ENCODE assay signal across 8 mouse cellular contexts in the genomic region with DNA sequence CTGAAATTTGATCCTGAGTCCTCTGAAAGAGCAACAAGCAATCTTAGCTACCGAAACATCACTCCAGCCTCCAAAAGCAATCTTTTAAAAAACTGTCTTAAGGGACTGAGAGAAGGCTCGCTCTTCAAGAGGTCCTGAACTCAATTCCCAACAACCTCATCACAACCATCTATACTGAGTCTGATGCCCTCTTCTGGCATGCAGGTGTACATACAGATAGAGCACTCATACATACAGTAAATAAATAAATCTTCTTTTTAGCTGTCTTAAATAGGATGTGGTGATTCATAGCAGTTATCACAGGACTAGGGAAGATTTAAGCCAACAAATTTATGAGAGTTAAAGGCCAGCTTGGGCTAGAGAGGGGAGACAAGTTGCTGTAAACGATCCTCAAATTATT. TPM values are rescaled to one million over a fixed set of nuclear protein-coding genes. Genes with fewer than 3 reads are reported as not detected.
DNase-seq lines count a peak whose midpoint lies in the region; ATAC-seq and TF ChIP-seq lines count a peak whose summit lies in the region.

No protein-coding gene starts in this region.

- H3K4me1 ChIP-seq in heart, embryonic 16.5 days (ENCODE audit: control insufficient read depth, insufficient read depth, low read length) = peaks cover 6% of the 10 kb centered on the region
- H3K4me1 ChIP-seq in G1E (ENCODE audit: insufficient read depth, low read depth, low read length) = peaks cover 34% of the 10 kb centered on the region
- H3K4me1 ChIP-seq in forebrain, embryonic 11.5 days (replicated peaks; ENCODE audit: control insufficient read depth, insufficient read depth, low read length) = no peaks in the 10 kb centered on the region; the same call in 1 of the 2 replicates
- H3K4me1 ChIP-seq in liver, postnatal 0 days (ENCODE audit: insufficient read depth) = peaks cover 8% of the 10 kb centered on the region; the same call in 1 of the 2 replicates

- TF ChIP-seq EP300 in liver, postnatal 0 days (IDR thresholded peaks at IDR 0.05; ENCODE audit: low read depth) = no peak

- intact Hi-C loops in heart, postnatal 36 days (cut with DNase I) = loop anchor here (2.0 to 10.0 kb wide), 4 partner anchors 27 to 211 kb away; a partner anchor contains a TSS

- H3K9me3 ChIP-seq in heart, embryonic 16.5 days (replicated peaks; ENCODE audit: control insufficient read depth, low read length) = no peaks in the 10 kb centered on the region
- no peaks in the 10 kb centered on the region for H3K9me3 ChIP-seq in G1E (replicated peaks)
- H3K9me3 ChIP-seq in forebrain, embryonic 11.5 days (ENCODE audit: control insufficient read depth, low read length) = no peaks in the 10 kb centered on the region
- no peaks in the 10 kb centered on the region for H3K9me3 ChIP-seq in liver, postnatal 0 days (ENCODE audit: low read length)

- H3K9ac ChIP-seq in heart, embryonic 16.5 days (ENCODE audit: low read length) = peak overlapping the region; percentile 87
- H3K9ac ChIP-seq in forebrain, embryonic 11.5 days (ENCODE audit: low read length) = peak overlapping the region; percentile 88
- H3K9ac ChIP-seq in liver, postnatal 0 days (replicated peaks) = peak overlapping the region; percentile 78

- DNase-seq in heart, postnatal 36 days = no peak
- DNase-seq in G1E (ENCODE audit: low spot score) = no peak
- DNase-seq in forebrain, embryonic 11.5 days (ENCODE audit: low spot score) = no peak
- no peak for DNase-seq in liver, postnatal 0 days
- DNase-seq in urinary bladder, postnatal 36 days (ENCODE audit: low spot score in 2 of 2) = no peak
- DNase-seq in cerebellum, postnatal 36 days = no peak
- no peak for DNase-seq in kidney, adult 9 months

- peak overlapping the region; percentile 89 for H3K4me2 ChIP-seq in heart, embryonic 16.5 days (ENCODE audit: low read depth, low read length)
- H3K4me2 ChIP-seq in forebrain, embryonic 11.5 days (ENCODE audit: low read depth, low read length, severe bottlenecking) = peak overlapping the region; percentile 56
- H3K4me2 ChIP-seq in liver, postnatal 0 days (ENCODE audit: low read depth, low read length) = peak overlapping the region; percentile 83

- H3K36me3 ChIP-seq in heart, embryonic 16.5 days (ENCODE audit: control insufficient read depth, insufficient read depth) = peaks cover 13% of the 10 kb centered on the region
- H3K36me3 ChIP-seq in G1E (replicated peaks) = peaks cover 45% of the 10 kb centered on the region
- H3K36me3 ChIP-seq in forebrain, embryonic 11.5 days (ENCODE audit: control insufficient read depth, insufficient read depth, low read length) = peaks cover 4% of the 10 kb centered on the region; the same call in 1 of the 2 replicates
- H3K36me3 ChIP-seq in liver, postnatal 0 days (replicated peaks; ENCODE audit: insufficient read depth, low read length) = peaks cover 7% of the 10 kb centered on the region

- H3K4me3 ChIP-seq in heart, embryonic 16.5 days (ENCODE audit: low read length) = peak overlapping the region; percentile 70
- H3K4me3 ChIP-seq in G1E (ENCODE audit: low read depth, low read length) = peak overlapping the region; percentile 100
- H3K4me3 ChIP-seq in forebrain, embryonic 11.5 days (ENCODE audit: low read depth, low read length) = peak overlapping the region; percentile 97
- peak overlapping the region; percentile 72 for H3K4me3 ChIP-seq in liver, postnatal 0 days (ENCODE audit: low read depth, low read length)

- H3K27ac ChIP-seq in heart, embryonic 16.5 days (ENCODE audit: low read length) = no peak overlapping the region; the same call in 1 of the 2 replicates
- H3K27ac ChIP-seq in forebrain, embryonic 11.5 days (ENCODE audit: low read depth, low read length) = no peak overlapping the region
- H3K27ac ChIP-seq in liver, postnatal 0 days (ENCODE audit: low read depth) = peak overlapping the region; percentile 66

- 40% methylated on average over 3 of the region's 3 CpGs for WGBS in heart, embryonic 16.5 days
- WGBS in forebrain, embryonic 11.5 days = 54% methylated on average over 3 of the region's 3 CpGs
- 44% methylated on average over 3 of the region's 3 CpGs for WGBS in liver, postnatal 0 days (ENCODE audit: insufficient replicate concordance)

- ATAC-seq in heart, embryonic 16.5 days (replicated peaks; ENCODE audit: extremely low read depth, insufficient read depth, low FRiP score) = no peak
- no peak for ATAC-seq in G1E (ENCODE audit: extremely low read depth, insufficient number of reproducible peaks, low FRiP score, poor library complexity, severe bottlenecking)
- no peak; the same call in 1 of the 2 replicates for ATAC-seq in forebrain, embryonic 11.5 days (replicated peaks; ENCODE audit: low FRiP score)
- ATAC-seq in liver, postnatal 0 days = peak; percentile 56

- H3K27me3 ChIP-seq in heart, embryonic 16.5 days (ENCODE audit: control insufficient read depth, insufficient read depth, low read length) = no peaks in the 10 kb centered on the region
- H3K27me3 ChIP-seq in G1E (ENCODE audit: insufficient read depth, low read length) = no peaks in the 10 kb centered on the region
- no peaks in the 10 kb centered on the region for H3K27me3 ChIP-seq in forebrain, embryonic 11.5 days (ENCODE audit: control insufficient read depth, insufficient read depth, low read length)
- no peaks in the 10 kb centered on the region for H3K27me3 ChIP-seq in liver, postnatal 0 days (ENCODE audit: insufficient read depth, low read length)

- no peak for TF ChIP-seq CTCF in G1E (IDR thresholded peaks at IDR 0.05; ENCODE audit: low read depth, low read length)
- TF ChIP-seq CTCF in liver, postnatal 0 days (IDR thresholded peaks at IDR 0.05; ENCODE audit: low read depth) = peak; percentile 63

RNA-seq across cellular contexts. Expression of a gene that starts 0.8 kb away (rescaled TPM):
- 59.3 and 59.5 TPM in 2 replicates for polyA plus RNA-seq in heart, embryonic 16.5 days (2015; fragmentation: Nextera tagmentation; extraction: Ambion mirVana)
- total RNA-seq in heart, postnatal 36 days (2021) = 10 to 100 TPM; 21.9 to 22.1 TPM
- total RNA-seq in G1E (2014; fragmentation: Nextera tagmentation) = 36.6 and 38.6 TPM in 2 replicates
- total RNA-seq in G1E (2017) = 48.3 and 49.8 TPM in 2 replicates
- polyA plus RNA-seq in G1E (2012) = 6.9 and 8.0 TPM in 2 replicates
- polyA plus RNA-seq in forebrain, embryonic 11.5 days (2014; fragmentation: Nextera tagmentation; extraction: Ambion mirVana) = 62.3 and 66.5 TPM in 2 replicates
- polyA plus RNA-seq in liver, postnatal 0 days (2015; fragmentation: Nextera tagmentation; extraction: Ambion mirVana) = 14.2 and 17.2 TPM in 2 replicates

RNA-seq across cellular contexts. Expression of a gene that starts 26.2 kb away (rescaled TPM):
- 103 and 115 TPM in 2 replicates for polyA plus RNA-seq in heart, embryonic 16.5 days (2015; fragmentation: Nextera tagmentation; extraction: Ambion mirVana)
- total RNA-seq in heart, postnatal 36 days (2021) = 10 to 100 TPM; 32.9 to 35.1 TPM
- 251 and 253 TPM in 2 replicates for total RNA-seq in G1E (2014; fragmentation: Nextera tagmentation)
- total RNA-seq in G1E (2017) = 334 TPM in 2 replicates
- polyA plus RNA-seq in G1E (2012) = 57.5 and 69.1 TPM in 2 replicates
- polyA plus RNA-seq in forebrain, embryonic 11.5 days (2014; fragmentation: Nextera tagmentation; extraction: Ambion mirVana) = 270 and 276 TPM in 2 replicates
- polyA plus RNA-seq in liver, postnatal 0 days (2015; fragmentation: Nextera tagmentation; extraction: Ambion mirVana) = 42.1 and 50.0 TPM in 2 replicates

RNA-seq across cellular contexts. Expression of a gene that starts 34.5 kb away (rescaled TPM):
- polyA plus RNA-seq in heart, embryonic 16.5 days (2015; fragmentation: Nextera tagmentation; extraction: Ambion mirVana) = 694 and 810 TPM in 2 replicates
- 100 to 1,000 TPM; 520 to 540 TPM for total RNA-seq in heart, postnatal 36 days (2021)
- 522 and 617 TPM in 2 replicates for total RNA-seq in G1E (2014; fragmentation: Nextera tagmentation)
- total RNA-seq in G1E (2017) = 590 and 664 TPM in 2 replicates
- 3,102 and 4,494 TPM in 2 replicates for polyA plus RNA-seq in G1E (2012)
- 376 and 377 TPM in 2 replicates for polyA plus RNA-seq in forebrain, embryonic 11.5 days (2014; fragmentation: Nextera tagmentation; extraction: Ambion mirVana)
- 173 and 218 TPM in 2 replicates for polyA plus RNA-seq in liver, postnatal 0 days (2015; fragmentation: Nextera tagmentation; extraction: Ambion mirVana)

RNA-seq across cellular contexts. Expression of a gene that starts 55.2 kb away (rescaled TPM):
- polyA plus RNA-seq in heart, embryonic 16.5 days (2015; fragmentation: Nextera tagmentation; extraction: Ambion mirVana) = 0.42 and 0.52 TPM in 2 replicates
- not detected for total RNA-seq in heart, postnatal 36 days (2021)
- total RNA-seq in G1E (2014; fragmentation: Nextera tagmentation) = not detected in 2 replicates
- total RNA-seq in G1E (2017) = not detected in 2 replicates
- not detected in 2 replicates for polyA plus RNA-seq in G1E (2012)
- polyA plus RNA-seq in forebrain, embryonic 11.5 days (2014; fragmentation: Nextera tagmentation; extraction: Ambion mirVana) = 0.60 TPM in 1 of 2 replicates, not detected in the other
- not detected in 2 replicates for polyA plus RNA-seq in liver, postnatal 0 days (2015; fragmentation: Nextera tagmentation; extraction: Ambion mirVana)
